Mouse (Mus musculus): ENCODE data around the gene Sox13.

Gene Sox13

DNA sequence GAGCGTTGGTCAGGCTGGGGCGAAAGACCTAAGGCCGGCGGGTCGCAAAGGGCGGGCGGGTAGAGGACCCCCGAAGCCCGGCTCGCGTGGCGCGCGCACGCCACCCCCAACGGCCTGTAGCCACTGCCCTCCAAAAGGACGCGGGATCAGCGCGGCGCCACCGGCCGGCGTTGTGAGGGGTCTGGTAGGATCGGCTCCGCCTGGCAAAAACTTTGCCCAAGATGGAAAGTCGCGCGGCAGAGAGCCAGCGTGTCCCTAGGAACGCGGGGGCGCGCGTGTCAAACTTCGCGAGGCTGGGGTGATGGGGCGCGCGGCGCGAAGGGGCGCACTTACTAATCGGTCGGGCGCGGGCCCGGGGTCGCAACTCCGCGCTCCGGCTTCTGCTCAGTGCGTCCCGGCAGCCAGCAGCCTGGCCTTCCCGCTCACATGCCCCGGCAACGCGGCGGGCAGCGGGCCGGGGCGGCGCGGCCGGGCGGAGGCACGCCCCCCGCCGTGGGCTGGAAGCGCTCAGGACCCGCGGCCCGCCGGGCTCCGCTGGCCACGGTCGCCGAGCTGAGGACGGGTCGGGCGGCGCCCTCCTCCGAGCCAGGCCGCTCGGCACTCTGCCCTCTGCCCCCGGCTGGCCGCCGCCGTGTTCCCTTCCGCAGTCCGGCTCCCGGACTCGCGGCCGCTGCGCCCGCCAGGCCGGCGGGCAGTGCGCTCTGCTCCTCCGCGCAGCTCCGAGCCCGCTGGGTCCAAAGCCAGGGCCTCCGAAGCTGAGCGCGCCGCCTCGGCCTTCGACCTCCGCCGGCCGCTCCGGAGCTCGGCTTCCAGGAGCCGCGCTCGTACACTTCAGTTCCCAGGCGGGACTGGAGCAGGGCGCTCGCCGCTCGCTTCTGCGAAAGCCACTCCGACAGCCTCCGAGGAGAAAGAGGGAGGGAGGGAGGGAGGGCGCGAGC lies at the start of gene Sox13:
TSS of gene Sox13 (minus strand) at position 835 of the 938 bp plus-strand sequence.
- no peak for DNase-seq (ENCODE audit: low spot score in 2 of 2)

DNA sequence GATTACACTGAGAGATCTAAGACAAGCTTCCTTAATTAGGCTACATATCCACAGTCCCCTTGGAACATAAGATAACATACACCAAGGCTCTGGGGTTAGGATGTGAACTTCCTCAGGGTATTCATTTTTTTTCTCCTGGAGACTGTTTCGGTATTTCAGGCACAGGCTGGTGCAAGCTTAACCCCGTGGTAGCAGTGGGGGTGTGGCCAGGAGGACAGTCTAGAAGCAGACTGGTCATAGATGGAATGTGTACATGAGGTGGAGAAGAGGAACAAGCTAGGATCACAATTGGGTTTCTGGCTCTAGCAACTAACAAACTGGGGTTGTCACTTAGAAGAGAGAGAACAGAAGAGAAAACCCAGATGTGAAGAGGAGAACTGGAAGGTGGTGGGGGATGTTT lies 47.4 kb upstream of the Sox13 start:
- DNase-seq (ENCODE audit: low spot score in 2 of 2): no peak

DNA sequence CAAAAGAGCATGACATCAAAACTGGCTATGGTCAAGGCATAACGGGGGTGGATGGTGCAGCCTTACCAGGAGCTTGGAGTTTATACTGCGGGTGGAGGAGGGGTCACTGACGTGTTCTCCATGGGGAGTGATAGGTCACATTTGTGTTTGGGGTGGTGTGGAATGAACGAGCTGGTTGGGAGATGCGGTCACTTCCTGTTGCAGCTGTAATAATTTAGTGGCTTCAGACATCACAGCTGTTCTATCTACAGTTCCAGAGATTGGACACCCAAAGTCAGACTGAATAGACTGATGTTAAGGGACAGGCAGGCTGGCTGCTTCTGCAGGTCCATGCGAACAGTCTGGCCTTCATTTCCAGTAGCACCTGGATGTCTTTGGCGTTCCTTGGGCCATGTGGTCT lies 46.9 kb upstream of the Sox13 start:
- DNase-seq (ENCODE audit: low spot score in 2 of 2): no peak

DNA sequence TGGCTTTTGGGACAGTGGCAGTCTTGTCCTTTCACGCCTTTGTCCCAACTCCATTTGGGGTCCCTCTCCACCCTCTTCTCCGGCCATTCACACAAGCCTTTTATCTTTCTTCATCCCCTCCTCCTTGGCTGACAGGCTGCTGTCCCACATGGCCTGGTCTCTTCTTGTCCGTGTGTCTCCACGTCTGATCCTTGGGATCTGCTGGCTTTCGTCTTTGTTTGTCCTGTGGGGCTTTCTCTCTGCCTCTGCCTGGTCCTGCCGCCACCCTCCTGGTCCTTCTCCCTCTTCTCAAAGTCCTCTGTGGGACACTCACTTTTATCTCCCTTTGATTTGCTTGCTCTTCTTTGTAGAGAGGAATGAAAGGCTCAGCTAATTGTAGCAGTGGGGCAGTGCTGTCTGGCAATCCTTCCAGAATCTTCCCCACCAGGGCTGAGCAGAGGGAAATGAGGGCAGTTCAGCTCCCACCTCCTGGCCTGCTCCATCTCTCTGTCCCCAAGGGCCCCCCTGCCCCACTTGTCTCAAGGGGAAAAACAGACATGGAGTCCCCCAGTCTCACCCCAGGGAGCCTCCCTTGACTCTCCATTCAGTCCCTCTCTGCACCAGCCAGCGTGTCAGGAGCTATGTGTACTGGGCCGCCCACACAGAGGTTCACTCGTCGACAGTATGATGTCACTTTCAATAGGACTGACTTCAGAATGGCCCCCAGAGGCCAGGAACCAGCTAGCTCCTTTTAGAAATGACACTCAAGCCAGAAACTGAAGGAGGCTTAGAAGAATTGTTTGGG lies 46.3 kb upstream of the Sox13 start:
- no peak for DNase-seq (ENCODE audit: low spot score in 2 of 2)

DNA sequence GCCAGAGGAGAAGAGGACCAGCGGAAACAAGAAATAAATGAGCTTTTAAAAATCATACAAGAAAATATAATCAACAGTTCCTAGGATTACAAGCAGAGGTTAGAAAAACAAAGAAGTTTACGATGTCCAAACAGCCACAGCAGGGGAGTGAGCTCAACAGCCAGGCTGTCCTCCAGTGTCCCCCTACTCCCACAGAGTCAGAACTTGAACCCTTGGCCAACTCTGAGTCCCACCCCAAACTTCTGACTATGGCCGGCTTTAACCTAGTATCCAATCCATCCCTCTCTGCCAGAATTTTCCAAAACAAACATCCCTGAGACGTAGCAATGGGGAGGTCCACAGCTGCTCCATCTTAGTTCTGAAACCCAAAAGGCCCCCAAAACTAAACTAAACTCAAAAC lies 45.0 kb upstream of the Sox13 start:
- DNase-seq (ENCODE audit: low spot score in 2 of 2): no peak

DNA sequence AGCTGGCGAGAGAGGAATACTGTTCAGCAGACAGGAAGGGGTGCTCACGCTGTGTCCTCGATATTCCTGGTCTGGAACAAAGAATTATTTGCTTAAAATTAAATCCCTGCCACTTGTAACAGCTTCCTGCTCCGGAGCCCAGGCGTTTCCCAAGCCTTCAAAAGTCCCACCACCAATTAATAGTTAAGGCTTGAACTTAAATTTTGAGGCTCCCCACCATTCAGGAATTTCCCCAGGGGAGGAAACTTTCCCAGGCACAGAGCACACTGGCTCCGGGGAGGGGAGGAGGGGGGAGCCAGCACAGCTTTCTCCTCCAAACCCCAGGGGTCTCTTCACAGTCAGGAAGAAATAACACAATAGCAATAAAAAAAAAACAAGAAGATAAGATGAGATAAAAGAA lies 44.6 kb upstream of the Sox13 start:
- no peak for DNase-seq (ENCODE audit: low spot score in 2 of 2)

DNA sequence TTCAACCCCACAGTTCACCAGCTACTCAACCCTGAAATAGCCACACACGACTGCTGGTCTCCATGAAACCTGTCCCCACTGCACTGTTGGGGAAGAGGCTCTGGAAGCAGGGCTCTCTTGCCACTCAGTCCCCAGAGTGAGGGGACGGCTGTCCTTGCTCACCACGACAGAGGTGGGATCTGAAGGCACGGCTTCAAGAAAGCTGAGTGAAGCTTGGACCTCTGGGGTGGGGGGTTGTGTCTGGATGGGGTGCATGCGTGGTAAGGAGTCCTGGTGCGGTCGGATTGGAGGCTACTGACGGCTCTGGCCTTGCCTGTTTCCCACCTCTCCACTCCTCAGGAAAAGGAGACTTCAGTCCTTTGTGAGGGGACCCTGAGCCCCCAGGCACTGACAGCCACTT lies 43.7 kb upstream of the Sox13 start:
- DNase-seq (ENCODE audit: low spot score in 2 of 2): no peak

DNA sequence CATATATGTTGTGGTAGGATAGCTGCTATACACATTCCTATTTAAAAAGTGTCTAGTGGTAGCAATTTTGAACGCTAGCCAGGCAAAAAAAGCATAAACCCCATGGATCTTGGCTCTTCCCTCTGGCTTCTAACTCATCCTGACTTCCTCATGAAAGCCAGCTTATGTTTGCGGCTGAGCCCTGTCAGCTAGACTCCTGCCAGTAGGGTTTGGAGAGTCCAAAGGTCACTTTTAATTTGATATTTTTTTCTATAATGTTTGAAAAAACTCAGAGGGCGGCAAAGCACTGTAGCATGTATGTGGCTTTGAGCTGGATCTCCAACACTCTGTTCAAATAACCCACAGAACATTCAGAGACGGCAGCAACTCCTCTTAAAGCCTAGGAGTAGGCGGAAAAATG lies 39.0 kb upstream of the Sox13 start:
- DNase-seq (ENCODE audit: low spot score in 2 of 2): no peak

DNA sequence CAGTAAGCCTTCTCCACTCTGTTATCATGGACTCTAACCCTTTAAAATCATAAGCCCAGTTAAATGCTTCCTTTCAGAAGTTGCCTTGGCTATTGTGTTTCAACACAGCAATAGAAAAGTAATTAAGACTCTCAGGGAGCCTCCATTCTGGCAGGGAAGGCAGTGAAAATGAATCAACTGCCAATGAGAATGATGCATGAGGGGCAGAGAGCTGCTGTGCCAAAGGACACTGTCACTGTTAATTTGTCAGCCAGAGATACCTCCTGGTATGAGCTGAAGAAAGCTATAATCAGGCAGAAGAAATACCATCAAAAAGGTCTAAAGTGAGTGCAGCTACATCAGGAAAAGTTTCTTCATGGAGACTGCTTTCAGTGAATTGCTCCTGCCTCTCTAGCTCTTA lies 36.8 kb upstream of the Sox13 start:
- no peak for DNase-seq (ENCODE audit: low spot score in 2 of 2)

DNA sequence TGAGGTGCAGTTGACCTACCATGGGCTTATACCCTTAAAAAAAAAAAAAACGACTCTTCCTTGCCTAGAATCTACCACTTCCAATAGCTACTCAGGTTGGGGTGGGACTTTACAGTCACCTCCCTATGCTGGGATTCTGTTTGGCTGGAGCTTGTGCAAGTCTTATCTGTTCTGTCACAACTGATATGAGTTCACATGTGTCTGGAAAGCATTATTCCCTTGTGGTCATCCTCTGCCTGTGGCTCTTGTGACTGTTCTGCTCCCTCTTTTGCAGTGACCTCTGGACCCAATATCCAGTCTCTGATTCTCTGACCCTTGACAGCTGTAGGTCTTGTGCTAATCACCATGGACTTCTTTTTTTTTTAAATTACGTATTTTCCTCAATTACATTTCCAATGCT lies 31.9 kb upstream of the Sox13 start:
- no peak for DNase-seq (ENCODE audit: low spot score in 2 of 2)

DNA sequence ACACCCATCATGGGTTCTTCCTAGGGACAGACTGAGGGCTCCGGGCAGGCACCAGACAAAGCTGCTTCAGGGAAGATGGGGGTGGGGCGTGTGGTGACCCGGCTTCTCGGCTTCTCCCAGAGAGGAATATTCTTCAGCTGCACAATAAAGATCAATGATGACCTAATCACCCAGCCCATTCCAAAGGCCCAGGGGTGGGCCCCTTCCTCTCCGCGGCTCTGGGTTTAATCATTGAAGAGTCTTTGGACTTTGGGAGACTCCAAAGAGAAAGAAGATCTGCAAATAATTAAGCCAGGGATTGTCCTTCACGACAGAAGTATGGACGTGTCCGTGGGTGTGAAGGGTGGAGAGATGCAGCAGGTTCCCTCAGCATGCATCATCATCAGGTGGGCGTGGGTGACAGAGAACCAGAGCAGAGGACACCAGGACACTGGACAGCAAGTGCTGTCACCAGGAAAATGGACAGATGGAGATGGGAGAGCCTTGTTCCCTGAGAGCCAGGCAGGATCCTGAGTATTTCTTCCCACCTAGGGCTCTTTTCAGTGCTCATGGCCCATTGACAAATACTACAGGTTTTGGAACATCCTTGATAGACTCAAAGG lies 28.5 kb upstream of the Sox13 start:
- DNase-seq (ENCODE audit: low spot score in 2 of 2): no peak

DNA sequence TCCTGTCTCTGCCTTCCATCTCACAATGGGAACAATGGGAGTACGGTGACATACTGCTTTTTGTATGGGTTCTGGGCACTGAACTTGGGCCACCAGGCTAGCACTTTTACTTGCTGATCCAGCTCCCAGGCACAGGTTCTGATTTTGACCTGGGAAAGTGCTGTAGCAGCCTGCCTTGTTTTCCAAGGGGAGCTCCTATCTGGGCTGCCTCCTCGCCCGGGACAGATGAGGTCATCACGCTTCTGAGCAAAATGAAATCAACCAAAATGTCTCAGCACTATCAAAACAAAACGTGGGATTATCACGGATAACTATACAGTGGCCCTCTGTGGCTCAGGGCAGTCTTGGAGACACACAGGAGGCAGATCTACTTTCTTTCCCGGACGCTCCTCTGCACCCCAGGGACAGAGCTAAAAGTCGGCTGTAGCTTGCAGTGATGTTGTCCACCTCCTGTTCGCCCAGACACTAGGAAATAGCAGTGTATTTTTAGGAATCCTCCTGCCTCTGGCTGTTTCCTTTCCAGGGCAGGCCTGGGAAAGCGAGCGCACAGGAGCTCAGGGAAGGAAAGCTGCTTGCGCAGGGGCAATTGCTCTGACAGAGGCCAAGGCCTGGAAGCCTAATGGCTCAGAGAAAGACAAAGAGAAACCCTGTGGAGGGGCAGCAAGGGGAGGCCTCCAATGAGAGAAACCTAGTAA lies 27.8 kb upstream of the Sox13 start:
- DNase-seq (ENCODE audit: low spot score in 2 of 2): no peak

DNA sequence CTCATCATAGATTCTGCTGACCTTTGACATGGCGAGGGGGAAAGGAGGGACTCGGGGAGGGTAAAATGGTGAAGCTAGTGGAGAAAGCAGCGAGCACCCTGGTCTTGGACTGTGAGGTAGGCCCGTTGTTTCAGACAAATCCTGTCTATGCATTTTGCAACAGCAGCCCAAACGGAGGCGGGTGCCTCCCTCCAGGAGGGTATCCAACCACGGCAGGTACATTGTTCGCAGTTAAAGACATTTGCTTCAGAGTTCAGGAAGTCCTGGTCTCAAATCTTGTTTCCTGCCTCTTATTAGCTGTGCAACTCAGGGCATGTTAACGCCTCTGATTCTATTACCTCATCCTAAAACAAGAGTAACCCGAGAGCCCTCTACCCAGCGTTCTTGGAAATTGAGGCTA lies 26.8 kb upstream of the Sox13 start:
- DNase-seq (ENCODE audit: low spot score in 2 of 2): no peak

DNA sequence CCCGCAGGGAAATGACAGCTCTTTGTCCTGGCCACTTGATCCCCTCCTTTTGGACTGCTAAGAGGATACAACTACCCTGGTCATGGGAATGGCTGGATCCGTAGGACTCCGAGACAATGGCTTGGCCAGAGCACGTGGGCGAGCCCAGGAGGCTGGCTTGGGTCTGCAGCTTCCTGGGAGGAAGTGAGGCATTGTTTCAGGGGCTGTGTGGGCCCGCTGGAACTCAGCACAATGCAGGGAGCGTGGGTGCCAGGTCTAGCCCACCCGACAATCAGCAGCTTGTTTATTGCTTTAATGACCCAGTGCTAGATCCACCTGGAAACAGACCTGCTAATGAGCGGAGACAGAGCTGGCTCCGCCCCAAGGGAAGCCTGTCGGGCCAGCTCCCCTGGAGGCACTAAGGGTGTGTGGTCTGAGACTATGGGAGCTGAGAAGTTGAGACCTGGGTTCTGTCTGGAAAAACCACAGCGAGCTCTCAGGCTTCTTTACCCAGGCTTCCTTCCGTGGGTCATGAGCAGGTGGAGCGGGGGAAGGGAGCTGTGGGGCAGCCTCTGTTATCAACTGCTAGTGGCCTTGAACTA lies 24.3 kb upstream of the Sox13 start:
- no peak for DNase-seq (ENCODE audit: low spot score in 2 of 2)

DNA sequence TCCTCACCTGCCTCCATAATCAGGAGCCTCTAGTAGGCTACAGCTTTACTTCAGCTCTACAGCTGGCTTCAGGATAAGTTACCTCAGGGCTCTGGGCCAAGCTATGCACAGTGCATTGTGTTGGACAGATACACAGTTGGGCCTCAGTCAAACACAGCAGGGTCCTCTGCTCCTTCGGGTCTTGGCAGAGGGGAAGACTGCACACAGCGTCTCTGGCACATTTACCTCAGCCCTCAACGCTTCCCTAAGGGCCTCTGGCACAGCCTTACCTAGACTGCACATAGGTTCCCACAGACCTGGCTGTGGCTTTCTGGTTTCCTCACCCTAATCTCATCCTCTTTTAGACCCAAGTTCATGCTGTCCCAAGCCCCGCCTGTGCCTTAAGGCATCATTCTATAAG lies 22.1 kb upstream of the Sox13 start:
- DNase-seq (ENCODE audit: low spot score in 2 of 2): no peak

DNA sequence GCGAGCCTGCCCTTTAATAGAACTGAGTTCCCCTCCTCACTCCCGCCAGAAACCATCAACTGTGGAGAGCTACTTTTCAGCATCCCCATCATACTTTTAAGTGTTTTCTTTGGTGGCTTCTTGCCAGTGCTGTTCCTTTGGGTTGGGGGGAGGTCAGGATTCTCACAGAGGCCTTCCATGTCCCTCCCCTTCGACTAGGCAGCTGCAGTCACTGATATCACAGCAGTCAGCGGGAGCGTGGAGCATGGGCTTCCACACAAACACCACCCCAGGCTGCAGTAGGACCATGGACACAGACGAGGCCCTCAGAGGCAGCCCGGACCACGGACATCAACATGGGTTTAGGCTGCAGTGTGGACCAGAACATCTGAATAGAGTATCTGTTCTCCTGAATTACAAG lies 20.1 kb upstream of the Sox13 start:
- no peak for DNase-seq (ENCODE audit: low spot score in 2 of 2)

DNA sequence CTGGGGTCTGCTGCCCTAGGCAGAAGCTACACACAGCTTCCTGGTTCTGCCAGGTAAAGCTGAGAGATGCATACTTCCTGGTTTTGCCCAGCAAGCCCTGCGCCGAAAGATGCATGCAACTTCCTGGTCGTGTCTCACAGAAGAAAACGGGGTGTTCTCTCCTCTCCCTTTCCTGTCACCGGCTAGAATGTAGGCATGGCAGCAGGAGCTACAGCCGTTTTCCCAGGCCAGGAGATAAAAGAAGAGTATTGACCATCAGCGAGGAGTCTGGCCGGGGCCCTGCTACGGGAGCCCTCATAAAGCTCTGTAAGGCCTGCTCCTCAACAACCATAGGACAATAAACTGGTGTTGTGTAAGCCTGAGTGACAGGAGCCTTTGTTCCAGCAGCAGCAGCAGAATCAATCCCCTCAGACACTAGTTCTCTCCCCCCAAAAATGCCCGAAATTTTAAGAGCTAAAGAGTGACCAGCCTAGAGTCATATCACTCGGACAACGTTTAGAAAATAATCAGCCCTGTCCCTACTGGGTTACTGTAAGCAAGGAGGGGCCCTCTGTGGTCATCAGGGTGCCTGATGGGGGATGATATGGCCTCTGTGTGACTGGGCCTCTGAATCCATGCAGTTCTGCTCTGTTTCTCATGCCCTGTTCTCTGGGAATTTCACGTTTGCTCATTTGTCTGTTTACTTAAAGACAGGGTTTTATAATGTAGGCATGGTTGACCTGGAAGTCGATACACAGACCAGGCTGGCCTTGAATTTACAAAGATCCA lies 13.9 kb upstream of the Sox13 start:
- peak; percentile 48 to 65 for DNase-seq (ENCODE audit: low spot score in 2 of 2)

DNA sequence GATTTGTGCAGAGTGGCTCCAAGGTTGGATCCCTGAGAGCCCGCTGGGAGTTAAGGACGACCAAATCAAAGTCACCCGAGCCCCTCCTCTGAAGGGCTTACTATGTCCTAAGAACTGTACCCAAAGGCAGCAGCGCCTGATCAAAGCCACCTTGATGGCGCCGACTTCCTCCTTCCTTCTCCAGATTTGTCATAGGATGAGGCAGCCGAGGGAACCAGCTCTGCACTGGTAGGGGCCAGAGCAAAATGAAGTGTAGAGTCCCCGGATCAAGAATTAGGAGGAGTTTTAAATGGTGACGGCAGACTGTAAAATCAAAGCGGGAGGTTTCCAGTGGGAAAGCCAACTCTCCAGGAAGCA lies 10.6 kb upstream of the Sox13 start:
- no peak for DNase-seq (ENCODE audit: low spot score in 2 of 2)

DNA sequence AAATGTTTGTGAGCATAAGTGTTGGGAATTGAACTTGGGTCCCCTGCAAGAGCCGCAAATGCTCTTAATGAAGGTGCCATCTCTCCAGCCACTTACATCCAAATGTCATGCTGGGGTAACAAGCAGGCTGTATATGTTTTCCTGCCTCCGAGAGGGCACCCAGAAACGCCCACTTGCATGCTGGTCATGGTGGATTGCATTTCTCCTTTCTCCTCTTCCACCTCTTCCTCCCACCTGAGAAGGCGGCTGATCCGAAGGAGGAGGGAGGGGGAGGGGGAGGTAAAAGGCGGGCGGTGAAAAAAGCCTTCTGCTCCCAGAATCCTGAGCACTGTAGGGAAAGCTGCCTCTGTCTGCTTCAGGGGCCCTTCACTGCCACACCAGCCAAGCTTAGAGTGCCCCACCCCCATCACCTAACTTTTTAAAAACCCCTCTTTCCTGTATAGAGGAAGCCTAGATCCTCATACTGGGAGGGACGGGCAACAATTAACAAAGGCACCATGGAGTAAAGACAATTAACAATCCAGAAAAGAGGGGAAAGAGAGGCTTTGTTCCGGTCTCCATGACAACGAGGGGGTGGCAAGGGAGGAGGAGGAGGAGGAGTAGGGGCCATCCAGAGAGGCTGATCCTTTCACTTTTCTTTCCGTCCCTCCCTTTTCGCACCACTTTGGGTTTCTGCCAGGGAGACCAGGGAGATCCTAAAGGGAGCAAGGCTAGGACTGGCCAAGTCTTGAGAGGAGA lies 10.0 kb upstream of the Sox13 start:
- no peak for DNase-seq (ENCODE audit: low spot score in 2 of 2)

DNA sequence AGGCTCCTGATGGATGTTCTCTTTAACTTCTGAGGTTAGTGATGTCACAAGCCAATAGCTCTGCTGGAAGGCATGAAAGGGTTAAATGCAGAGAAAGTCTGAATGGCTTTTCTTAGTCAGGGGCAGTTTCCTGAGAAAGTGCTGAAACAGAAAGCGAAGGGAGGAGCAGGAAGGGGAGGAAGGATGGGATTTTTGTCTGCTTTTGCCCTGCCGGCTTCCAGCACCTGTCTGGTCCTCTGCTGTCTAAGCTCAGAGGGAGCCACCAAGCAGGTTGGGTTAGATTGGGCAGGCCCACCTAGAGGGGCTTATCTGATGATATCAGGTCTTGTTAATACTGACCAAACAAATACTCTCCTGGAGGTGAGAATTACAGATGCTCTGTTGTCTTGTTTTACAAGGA lies 8.4 kb upstream of the Sox13 start:
- no peak for DNase-seq (ENCODE audit: low spot score in 2 of 2)
